Mouse (Mus musculus) c-Kit-positive CD71-negative TER-119-negative erythroid progenitor cells, embryonic 14.5 days (primary cell): ENCODE results near the gene Jakmip3.

Experiments
- DNase-seq: peaks from one replicate; pipeline ENCODE4 v3.0.0-alpha.2; 2013; ENCODE audit warnings: low read depth

Gene Jakmip3

DNA sequence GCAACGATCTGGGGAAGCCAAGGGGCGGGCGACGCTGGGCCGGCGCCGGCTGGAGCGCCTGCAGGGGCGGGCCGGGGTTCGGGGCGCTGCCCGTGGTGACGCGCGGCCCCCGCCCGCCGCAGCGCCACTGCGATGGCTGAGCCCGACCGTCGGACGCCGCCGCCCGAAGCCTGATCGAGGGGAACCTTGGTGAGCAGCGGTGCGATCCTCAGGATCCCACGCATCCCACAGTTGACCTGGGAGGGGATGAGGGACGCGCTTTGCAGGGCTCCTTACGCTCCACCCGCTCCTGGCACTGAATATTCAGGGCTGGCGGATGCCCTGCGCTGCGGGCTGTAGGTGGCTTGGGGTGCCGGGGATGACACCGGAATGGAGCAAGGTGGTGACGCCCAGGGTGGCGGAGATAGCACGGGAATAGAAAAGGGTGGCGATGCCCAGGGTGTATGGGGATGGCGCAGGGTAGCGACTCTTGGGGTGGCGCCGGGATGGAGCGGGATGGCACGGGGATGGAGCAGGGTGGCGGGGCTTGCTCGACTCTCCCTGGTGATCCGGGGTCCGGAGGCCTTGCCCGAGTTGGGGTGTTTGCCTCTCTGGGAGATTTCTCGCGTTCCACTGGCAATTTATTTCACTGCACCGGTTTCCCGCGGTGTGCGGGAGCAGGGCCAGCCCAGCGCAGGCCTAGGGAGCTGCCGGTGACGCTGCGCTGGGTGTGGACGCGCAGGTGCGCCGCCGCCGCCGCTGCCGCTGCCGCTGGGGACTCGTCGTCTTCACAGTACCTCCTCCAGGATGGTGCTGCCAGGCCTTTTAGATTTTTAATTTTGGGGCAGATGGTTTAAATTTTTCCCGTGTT lies at the start of gene Jakmip3:
Jakmip3 (plus strand) TSS at position 119 of the 850 bp plus-strand sequence.
- no peak for DNase-seq

- DNase-seq, result no peak
Measured at GRCm38 (mm10) chr7:138898122-138898521, 42.4 kb upstream of the Jakmip3 start.

GRCm38 (mm10) chr7:138898743-138899142 lies 41.8 kb upstream of the Jakmip3 start:
- DNase-seq, result no peak

- no peak for DNase-seq
Measured at GRCm38 (mm10) chr7:138903886-138904435, 36.6 kb upstream of the Jakmip3 start.

DNA sequence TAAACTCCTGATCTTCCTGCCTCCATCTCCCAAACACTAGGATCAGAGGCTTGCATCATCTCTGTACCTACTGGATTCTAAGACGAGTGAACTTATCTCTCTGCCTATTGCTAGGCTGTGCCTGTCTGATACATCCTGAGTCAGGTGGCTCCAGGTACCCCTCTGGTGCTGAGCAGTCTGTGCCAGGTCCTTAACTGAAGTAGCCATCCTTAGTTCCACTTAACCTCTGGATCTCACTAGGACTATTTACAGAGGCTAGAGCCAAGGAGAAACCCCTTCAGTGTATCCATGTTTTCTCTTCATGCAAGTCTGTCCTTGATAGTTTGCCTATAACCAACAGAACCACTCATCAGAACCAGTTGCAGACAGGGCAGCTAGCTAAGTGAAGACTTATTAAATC lies 34.1 kb upstream of the Jakmip3 start:
- no peak for DNase-seq

GRCm38 (mm10) chr7:138907043-138907442 lies 33.5 kb upstream of the Jakmip3 start:
- no peak for DNase-seq

DNA sequence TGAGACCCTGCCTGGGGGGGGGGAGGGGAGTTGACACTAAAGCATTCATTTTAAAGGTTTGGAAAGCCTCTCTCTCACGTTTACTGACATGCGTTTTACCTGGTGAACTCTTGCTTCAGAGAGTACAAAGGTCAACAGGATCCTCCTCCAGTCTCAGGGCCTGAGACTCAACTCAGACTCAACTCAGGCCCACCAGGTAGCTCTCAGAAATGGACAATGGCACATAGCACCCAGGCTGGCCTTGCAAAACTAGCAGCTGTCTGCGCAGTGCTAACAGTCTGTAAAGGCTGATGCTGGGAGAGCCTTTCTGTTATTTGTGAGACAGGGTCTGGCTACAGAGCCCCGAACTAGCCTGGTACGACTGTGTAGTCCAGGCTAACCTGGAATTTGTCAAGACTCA lies 32.6 kb upstream of the Jakmip3 start:
- DNase-seq, result no peak

- no peak for DNase-seq
Measured at GRCm38 (mm10) chr7:138908768-138909276, 31.7 kb upstream of the Jakmip3 start.

- DNase-seq, result peak; percentile 87
Measured at GRCm38 (mm10) chr7:138909277-138910192, 31.0 kb upstream of the Jakmip3 start, which contains the start of gene Bnip3. Gene Bnip3, minus strand, starts transcription at chr7:138909519.

GRCm38 (mm10) chr7:138910193-138910562 lies 30.4 kb upstream of the Jakmip3 start:
- DNase-seq, result no peak

GRCm38 (mm10) chr7:138913616-138914015 lies 26.9 kb upstream of the Jakmip3 start:
- no peak for DNase-seq

GRCm38 (mm10) chr7:138919156-138919944 lies 21.2 kb upstream of the Jakmip3 start:
- DNase-seq, result peak; percentile 40

DNA sequence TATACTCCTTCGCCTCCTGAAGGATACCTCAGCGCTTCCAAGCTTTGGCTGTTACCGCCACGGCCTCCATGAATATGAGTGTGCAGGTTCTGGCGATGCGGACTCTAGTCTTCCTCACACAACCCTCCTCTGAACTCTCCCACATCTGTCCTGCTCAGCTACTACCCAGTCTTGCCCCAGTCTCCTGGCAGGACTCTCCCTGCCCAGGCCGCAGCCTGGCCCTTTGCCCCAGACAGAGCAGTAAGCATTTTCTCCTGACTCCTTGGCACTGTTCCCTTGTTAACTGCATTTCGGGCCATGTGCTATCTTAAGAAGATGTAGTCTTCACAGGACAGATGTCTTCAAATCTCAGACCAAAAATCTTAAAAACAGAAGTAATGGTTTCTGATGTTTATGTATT lies 18.9 kb upstream of the Jakmip3 start:
- DNase-seq, result no peak

GRCm38 (mm10) chr7:138923756-138924425 lies 16.6 kb upstream of the Jakmip3 start:
- DNase-seq, result peak; percentile 50

DNA sequence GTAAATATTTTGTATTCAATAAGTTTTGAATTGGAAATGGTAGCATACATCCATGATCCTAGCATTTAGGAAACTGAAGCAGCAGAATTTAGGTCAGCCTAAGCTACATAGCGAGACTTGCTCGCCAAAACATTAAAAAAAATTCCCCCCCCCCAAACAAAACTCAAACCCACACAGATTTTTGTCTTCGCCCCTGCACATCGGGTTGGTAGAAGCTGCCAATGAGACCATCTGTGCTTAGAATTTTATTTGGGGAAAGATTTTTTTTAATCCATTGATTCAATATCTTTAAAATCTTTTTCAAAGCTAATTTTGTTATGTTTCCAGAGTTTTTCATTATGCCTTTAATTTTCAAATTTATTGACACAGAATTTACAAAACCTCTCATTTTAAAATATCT lies 12.1 kb upstream of the Jakmip3 start:
- DNase-seq, result no peak

GRCm38 (mm10) chr7:138934523-138934922 lies 6.0 kb upstream of the Jakmip3 start:
- no peak for DNase-seq

GRCm38 (mm10) chr7:138938991-138939390 lies 1.5 kb upstream of the Jakmip3 start:
- DNase-seq, result no peak

DNA sequence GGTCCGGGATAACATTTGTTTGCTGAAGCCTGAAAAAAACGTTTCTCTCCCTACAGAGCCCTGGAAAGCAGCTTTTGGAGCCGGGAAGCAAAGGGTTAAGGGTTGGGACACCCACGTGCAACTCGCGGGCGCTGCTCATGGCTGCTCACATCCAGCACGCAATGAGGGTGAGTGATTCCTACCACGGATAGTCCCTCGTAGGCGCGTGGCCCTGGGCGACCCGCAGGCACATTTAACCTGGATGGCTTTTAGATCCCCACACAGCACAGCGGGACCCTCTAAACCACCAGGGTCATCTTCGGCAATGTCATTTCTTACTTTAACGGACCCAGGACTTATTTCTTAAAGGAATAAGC lies 296 bp upstream of the Jakmip3 start:
- no peak for DNase-seq

GRCm38 (mm10) chr7:138941571-138941970 lies 1.0 kb downstream of the Jakmip3 start:
- DNase-seq, result no peak

GRCm38 (mm10) chr7:138942301-138942700 lies 1.8 kb downstream of the Jakmip3 start:
- DNase-seq, result no peak

- no peak for DNase-seq
Measured at GRCm38 (mm10) chr7:138945668-138946067, 5.1 kb downstream of the Jakmip3 start.
